Mouse (Mus musculus): ENCODE results near the gene Slc29a4. TPM values are rescaled to one million over a fixed set of nuclear protein-coding genes. Genes with fewer than 3 reads are reported as not detected.
A peak's percentile ranks its signal among the peaks of the same experiment; 100 is the strongest.

Gene Slc29a4
- total RNA-seq, 2 experiments from 2014 or later, result 84.1 to 93.2 TPM

GRCm38 (mm10) chr5:142694627-142695340 is 2.5 kb downstream of the Slc29a4 start:
- DNase-seq (ENCODE audit: low spot score in 2 of 2), result peak; percentile 43 to 62

DNA sequence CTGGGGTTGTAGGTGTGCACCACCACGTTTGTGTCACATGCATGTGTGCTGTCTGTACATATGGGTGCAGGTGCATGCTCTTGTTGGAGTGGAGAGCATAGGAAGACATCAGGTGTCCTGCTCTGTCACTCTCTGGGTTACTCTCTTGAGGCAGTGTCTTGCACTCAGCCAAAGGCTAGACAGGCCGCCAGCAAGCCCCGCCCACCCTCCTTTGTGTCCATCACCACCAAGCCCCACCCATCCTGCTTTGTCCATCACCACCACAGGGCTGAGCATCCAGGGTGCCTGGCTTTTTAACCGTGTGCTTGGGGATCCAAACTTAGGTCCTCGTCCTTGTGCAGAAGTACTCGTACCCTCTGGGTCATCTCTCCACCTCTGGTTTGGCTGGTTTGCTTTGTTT is 3.9 kb downstream of the Slc29a4 start:
- no peak for DNase-seq (ENCODE audit: low spot score in 2 of 2)

DNA sequence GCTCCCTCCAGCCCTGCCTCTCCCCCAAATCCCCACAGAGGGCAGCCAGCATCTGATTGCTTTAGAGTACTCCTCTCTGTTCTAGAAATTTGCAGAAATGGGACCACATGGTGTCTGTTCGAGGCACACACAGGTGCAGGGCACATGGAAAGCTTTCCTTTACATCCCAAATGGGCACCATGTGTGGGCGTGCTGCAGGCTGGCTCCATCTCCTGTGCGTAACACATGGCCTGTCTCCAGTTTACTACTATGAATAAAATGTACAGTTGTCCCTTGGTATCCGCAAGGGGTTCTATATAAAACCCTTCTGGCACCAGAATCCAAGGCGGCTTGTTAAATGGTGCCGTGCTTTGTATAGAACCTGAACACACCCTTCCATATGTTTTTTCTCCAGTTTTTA is 4.6 kb downstream of the Slc29a4 start:
- no peak for DNase-seq (ENCODE audit: low spot score in 2 of 2)

DNA sequence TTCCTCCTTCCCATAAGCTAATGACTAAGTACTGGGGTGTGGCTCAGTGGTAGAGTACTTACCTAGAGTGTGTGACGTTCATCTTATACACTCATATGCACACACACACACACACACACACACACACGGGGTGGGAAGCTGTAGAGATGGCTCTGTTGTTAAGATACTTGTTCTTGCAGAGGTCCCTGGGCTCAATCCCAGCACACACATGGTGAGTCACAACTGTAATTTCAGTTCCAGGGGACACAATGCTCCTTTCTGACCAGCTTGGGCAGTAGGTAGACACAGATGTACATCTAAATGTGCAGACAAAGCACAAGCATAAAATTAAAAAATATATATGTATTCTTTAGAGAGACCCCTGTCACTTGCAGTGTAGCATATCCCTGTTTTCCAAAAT is 5.4 kb downstream of the Slc29a4 start:
- no peak for DNase-seq (ENCODE audit: low spot score in 2 of 2)

GRCm38 (mm10) chr5:142700842-142701589 is 8.7 kb downstream of the Slc29a4 start:
- peak in 1 of 2 experiments; percentile 28 for DNase-seq (ENCODE audit: low spot score in 2 of 2)

- peak; percentile 76 to 81 for DNase-seq (ENCODE audit: low spot score in 2 of 2)
Observed at GRCm38 (mm10) chr5:142701651-142702510, 9.6 kb downstream of the Slc29a4 start.

DNA sequence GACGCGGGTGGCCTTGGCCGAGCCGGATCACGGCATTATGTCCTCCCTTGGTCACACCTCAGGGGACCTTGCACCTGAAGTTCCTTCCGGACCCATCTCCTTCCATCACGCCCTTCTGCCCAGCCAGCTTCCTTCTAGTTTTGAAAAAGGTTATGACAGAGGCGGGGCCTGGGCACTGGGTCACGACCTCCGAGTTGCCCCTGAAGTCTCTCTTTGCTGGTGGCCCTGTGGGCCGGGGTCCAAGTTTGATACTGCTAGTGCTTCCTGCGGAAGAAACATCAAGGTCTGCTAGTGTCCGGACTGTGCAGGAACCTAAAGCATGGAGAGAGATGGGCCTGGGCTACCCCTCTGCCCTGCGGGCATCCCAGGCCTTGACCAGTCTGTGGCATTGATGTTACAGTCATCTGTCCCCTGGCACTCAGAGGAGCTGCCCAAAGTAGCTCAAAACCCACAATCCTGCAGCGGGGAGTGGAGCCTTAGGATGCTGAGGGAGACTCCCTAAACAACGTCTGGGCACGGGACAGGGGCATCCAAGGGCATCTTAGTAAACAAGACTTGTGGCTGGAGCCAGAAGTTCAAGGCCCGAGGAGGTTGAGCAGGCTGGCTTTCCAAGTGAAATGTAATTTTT is 10.3 kb downstream of the Slc29a4 start:
- peak in 1 of 2 experiments; percentile 50 for DNase-seq (ENCODE audit: low spot score in 2 of 2)

DNA sequence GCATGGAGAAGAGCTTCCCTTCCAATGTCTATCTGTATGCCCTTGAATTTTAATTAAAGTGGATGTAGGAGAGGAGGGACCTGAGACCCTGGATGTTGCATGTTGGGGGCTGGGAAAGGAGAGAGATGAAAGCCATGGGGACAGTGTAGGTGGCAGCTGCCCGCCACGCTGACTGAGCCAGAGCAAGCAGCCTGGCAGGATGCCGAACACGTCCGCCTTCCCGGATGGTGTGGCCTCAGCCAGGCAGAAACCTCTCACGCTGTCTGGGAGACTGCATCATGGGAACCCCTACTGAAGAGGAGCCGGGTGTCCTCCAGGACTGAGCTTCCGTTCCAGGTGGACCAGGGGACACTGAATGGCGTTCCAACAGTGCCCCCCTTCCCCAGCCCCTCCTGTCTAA is 11.3 kb downstream of the Slc29a4 start:
- DNase-seq (ENCODE audit: low spot score in 2 of 2), result peak; percentile 74 to 77

DNA sequence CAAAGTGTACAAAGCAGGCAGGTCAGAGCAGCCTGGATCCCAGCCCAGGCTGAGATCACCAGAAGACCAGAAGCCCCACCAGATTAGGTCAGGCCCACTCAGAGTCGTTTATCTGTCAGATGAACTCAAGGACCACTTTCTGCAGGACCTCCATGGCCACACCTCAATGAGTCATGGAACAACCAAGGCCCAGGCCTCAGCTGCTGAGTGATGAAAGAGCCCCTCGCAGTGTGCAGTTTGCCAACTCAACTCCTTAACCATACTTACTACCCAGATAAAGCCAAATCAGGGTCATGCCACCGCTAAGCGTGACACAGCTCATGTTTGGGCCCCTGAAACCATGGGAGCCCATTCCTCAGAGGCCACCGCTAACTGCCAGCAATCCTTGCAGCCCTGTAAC is 15.4 kb downstream of the Slc29a4 start:
- no peak for DNase-seq (ENCODE audit: low spot score in 2 of 2)

- DNase-seq (ENCODE audit: low spot score in 2 of 2), result no peak
Observed at GRCm38 (mm10) chr5:142709436-142709835, 17.1 kb downstream of the Slc29a4 start.

GRCm38 (mm10) chr5:142712373-142712772 is 20.1 kb downstream of the Slc29a4 start:
- DNase-seq (ENCODE audit: low spot score in 2 of 2), result no peak

GRCm38 (mm10) chr5:142713966-142714365 is 21.7 kb downstream of the Slc29a4 start:
- DNase-seq (ENCODE audit: low spot score in 2 of 2), result no peak

- no peak for DNase-seq (ENCODE audit: low spot score in 2 of 2)
Observed at GRCm38 (mm10) chr5:142715059-142715458, 22.7 kb downstream of the Slc29a4 start.

DNA sequence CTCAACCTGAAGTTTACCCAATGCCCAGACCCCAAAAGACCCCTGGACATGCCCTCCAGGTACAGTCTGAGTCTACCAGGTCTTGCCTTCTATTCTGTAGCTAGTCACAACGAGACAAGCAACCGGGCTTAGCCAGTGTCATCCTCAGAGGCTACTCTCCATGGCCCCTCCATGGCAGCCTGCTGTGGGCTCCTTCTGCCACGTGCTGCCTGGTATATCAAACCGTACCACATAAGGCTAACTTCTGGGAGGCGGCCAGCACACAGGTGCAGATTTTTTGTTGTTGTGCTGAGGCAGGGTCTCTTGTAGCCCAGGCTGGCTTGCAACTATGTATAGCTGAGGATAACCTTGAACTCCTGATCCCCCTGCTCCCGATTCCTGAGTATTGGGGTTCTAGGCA is 23.7 kb downstream of the Slc29a4 start:
- DNase-seq (ENCODE audit: low spot score in 2 of 2), result no peak

GRCm38 (mm10) chr5:142718037-142718436 is 25.7 kb downstream of the Slc29a4 start:
- peak; percentile 92 to 93 for DNase-seq (ENCODE audit: low spot score in 2 of 2)

GRCm38 (mm10) chr5:142718486-142718885 is 26.2 kb downstream of the Slc29a4 start:
- no peak for DNase-seq (ENCODE audit: low spot score in 2 of 2)

DNA sequence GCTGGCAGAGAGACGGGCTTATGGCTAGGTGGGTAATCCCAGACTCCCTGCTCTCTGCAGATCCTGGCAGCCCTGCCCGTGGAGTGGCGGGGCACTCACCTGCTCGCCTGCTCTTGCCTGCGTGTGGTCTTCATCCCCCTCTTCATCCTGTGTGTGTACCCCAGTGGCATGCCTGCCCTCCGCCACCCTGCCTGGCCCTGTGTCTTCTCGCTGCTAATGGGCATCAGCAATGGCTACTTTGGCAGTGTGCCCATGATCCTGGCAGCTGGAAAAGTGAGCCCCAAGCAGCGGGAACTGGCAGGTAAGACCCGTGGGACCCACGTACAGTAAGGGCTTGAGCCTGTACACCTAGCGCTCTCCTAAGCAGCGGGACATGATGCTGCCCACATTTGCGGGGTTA is 27.6 kb downstream of the Slc29a4 start:
- DNase-seq (ENCODE audit: low spot score in 2 of 2), result no peak

DNA sequence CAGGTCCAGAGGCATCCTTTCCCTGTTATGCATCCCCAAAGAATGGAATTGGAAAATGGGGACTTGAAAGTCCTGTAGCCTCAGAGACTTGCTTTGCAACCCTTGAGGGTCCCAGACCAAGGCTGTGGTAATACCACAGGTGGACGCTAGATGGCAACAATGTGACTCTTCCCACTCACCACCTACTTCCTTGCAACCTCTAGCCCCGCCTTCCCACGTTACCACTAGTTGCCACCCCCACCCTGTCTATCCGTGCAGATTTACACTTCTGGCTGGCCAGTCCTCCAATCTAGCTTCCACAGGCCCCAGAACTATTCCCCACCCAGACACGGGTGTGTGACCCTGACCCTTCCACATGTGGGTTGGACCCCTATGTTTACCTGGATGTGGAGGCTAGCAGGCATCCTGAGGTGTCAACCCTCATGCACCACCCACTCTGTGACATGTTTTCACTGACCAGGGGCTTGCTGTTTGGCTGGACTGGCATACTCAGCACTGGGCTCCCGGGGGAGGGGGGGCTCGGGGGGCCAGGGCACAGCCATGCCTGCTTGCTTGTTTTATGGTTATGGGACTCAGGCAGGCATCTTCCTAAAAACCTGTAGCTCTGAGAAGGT is 31.3 kb downstream of the Slc29a4 start:
- DNase-seq (ENCODE audit: low spot score in 2 of 2), result peak; percentile 75 to 78

GRCm38 (mm10) chr5:142724265-142724664 is 32.0 kb downstream of the Slc29a4 start:
- DNase-seq (ENCODE audit: low spot score in 2 of 2), result no peak

GRCm38 (mm10) chr5:142726748-142727147 is 34.4 kb downstream of the Slc29a4 start:
- DNase-seq (ENCODE audit: low spot score in 2 of 2), result no peak

DNA sequence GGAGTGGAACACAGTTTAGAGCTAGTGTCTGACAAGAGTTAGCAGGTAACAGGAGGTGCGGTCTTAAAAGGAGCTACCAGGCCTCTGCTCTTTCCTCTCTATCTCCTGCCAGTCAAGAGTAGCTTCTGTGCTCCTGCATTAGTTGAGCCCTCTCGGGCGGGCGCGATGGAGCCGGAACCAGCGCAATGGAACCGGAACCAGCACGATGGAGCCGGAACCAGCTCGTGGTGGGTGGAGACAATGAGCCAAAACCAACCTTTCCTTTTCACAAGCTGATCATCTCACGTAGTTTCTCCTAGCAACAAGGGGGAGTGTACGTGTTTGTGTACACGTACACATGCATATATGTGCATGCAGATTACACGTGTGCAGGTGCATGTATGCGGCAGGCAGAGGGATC is 36.0 kb downstream of the Slc29a4 start:
- no peak for DNase-seq (ENCODE audit: low spot score in 2 of 2)

Measured in layer of hippocampus, postnatal 10 days (tissue).